Mouse (Mus musculus): Measurements from ENCODE around the gene Hps4. TPM values are rescaled to one million over a fixed set of nuclear protein-coding genes. Genes with fewer than 3 reads are reported as not detected.
"Not testable (repeated sequence)": the region's sequence is repeated elsewhere in the genome, so short reads cannot be mapped to it uniquely, and the experiment has no call there.

The Hps4 gene
- polyA plus RNA-seq, 1 experiment from 2014 or later, result 10.1 TPM

- Histone ChIP-seq H3K79me2 (ENCODE audit: inconsistent target) (no peaks in the 10 kb centered on the region; the same call in 1 of the 2 replicates), H3K4me3 (ENCODE audit: inconsistent target) (no peak overlapping the region), H3K36me3 (ENCODE audit: inconsistent target) (peaks cover 72% of the 10 kb centered on the region), H3K27ac (no peak overlapping the region)
- WGBS (ENCODE audit: missing documents), result 92% methylated on average over 11 of the region's 11 CpGs
Measured at GRCm38 (mm10) chr5:112313222-112313885, 29.5 kb upstream of the Hps4 start.

- Histone ChIP-seq H3K79me2 (ENCODE audit: inconsistent target) (no peaks in the 10 kb centered on the region), H3K27ac (no peak overlapping the region), H3K4me3 (ENCODE audit: inconsistent target) (no peak overlapping the region), H3K36me3 (ENCODE audit: inconsistent target) (peaks cover 41% of the 10 kb centered on the region)
- 93% methylated on average over 5 of the region's 5 CpGs for WGBS (ENCODE audit: missing documents)
Measured at GRCm38 (mm10) chr5:112316468-112316867, 26.4 kb upstream of the Hps4 start.

GRCm38 (mm10) chr5:112317328-112317727, 25.6 kb upstream of the Hps4 start:
- H3K27ac ChIP-seq, result no peak overlapping the region
- H3K36me3 ChIP-seq (ENCODE audit: inconsistent target), result peaks cover 34% of the 10 kb centered on the region
- 25% methylated on average over 5 of the region's 5 CpGs for WGBS (ENCODE audit: missing documents)

GRCm38 (mm10) chr5:112319343-112319742, 23.5 kb upstream of the Hps4 start:
- 80% methylated on average over 2 of the region's 2 CpGs for WGBS (ENCODE audit: missing documents)
- peaks cover 14% of the 10 kb centered on the region; the same call in 1 of the 2 replicates for H3K36me3 ChIP-seq (ENCODE audit: inconsistent target)
- not testable (repeated sequence) for H3K4me3 ChIP-seq (ENCODE audit: inconsistent target); H3K79me2 ChIP-seq (ENCODE audit: inconsistent target); H3K27ac ChIP-seq

More at GRCm38 (mm10) chr5:112317328-112317727, 25.6 kb upstream of the Hps4 start:
- Histone ChIP-seq H3K79me2 (ENCODE audit: inconsistent target) (no peaks in the 10 kb centered on the region), H3K4me3 (ENCODE audit: inconsistent target) (no peak overlapping the region)

- peaks cover 5% of the 10 kb centered on the region; the same call in 1 of the 2 replicates for H3K36me3 ChIP-seq (ENCODE audit: inconsistent target)
- H3K27ac ChIP-seq, result no peak overlapping the region
- no peak overlapping the region for H3K4me3 ChIP-seq (ENCODE audit: inconsistent target)
- 74% methylated on average over 5 of the region's 5 CpGs for WGBS (ENCODE audit: missing documents)
- H3K79me2 ChIP-seq (ENCODE audit: inconsistent target), result no peaks in the 10 kb centered on the region
Measured at GRCm38 (mm10) chr5:112320379-112320778, 22.5 kb upstream of the Hps4 start.

GRCm38 (mm10) chr5:112320936-112321335, 21.9 kb upstream of the Hps4 start:
- Histone ChIP-seq H3K27ac (no peak overlapping the region), H3K36me3 (ENCODE audit: inconsistent target) (no peaks in the 10 kb centered on the region), H3K79me2 (ENCODE audit: inconsistent target) (no peaks in the 10 kb centered on the region), H3K4me3 (ENCODE audit: inconsistent target) (no peak overlapping the region)
- 87% methylated on average over 6 of the region's 6 CpGs for WGBS (ENCODE audit: missing documents)

GRCm38 (mm10) chr5:112321376-112321775, 21.5 kb upstream of the Hps4 start:
- no peak overlapping the region for H3K4me3 ChIP-seq (ENCODE audit: inconsistent target)
- H3K79me2 ChIP-seq (ENCODE audit: inconsistent target), result peaks cover 1% of the 10 kb centered on the region; the same call in 1 of the 2 replicates
- H3K36me3 ChIP-seq (ENCODE audit: inconsistent target), result no peaks in the 10 kb centered on the region
- 95% methylated on average over 4 of the region's 4 CpGs for WGBS (ENCODE audit: missing documents)
- H3K27ac ChIP-seq, result no peak overlapping the region

- 98% methylated on average over 6 of the region's 6 CpGs for WGBS (ENCODE audit: missing documents)
- H3K27ac ChIP-seq, result no peak overlapping the region
- peaks cover 7% of the 10 kb centered on the region; the same call in 1 of the 2 replicates for H3K36me3 ChIP-seq (ENCODE audit: inconsistent target)
- no peak overlapping the region for H3K4me3 ChIP-seq (ENCODE audit: inconsistent target)
- H3K79me2 ChIP-seq (ENCODE audit: inconsistent target), result peaks cover 20% of the 10 kb centered on the region
Measured at GRCm38 (mm10) chr5:112323246-112323645, 19.6 kb upstream of the Hps4 start.

- WGBS (ENCODE audit: missing documents), result 2% methylated on average over 24 of the region's 24 CpGs
Measured at GRCm38 (mm10) chr5:112324637-112325545, 18.0 kb upstream of the Hps4 start.

GRCm38 (mm10) chr5:112325546-112326445, 17.1 kb upstream of the Hps4 start, which contains the start of gene Tfip11:
Tfip11 (plus strand) TSS chr5:112326358.
- H3K36me3 ChIP-seq (ENCODE audit: inconsistent target), result peaks cover 32% of the 10 kb centered on the region
- peak within 1 kb of the TSS; percentile 91 for H3K27ac ChIP-seq
- WGBS (ENCODE audit: missing documents), result 6% methylated on average over 48 of the region's 48 CpGs
- peaks cover 32% of the 10 kb centered on the region for H3K79me2 ChIP-seq (ENCODE audit: inconsistent target)
- H3K4me3 ChIP-seq (ENCODE audit: inconsistent target), result peak within 1 kb of the TSS; percentile 91

More at GRCm38 (mm10) chr5:112324637-112325545, 18.0 kb upstream of the Hps4 start:
- peaks cover 23% of the 10 kb centered on the region for H3K36me3 ChIP-seq (ENCODE audit: inconsistent target)
- H3K4me3 ChIP-seq (ENCODE audit: inconsistent target), result peak overlapping the region; percentile 91
- H3K27ac ChIP-seq, result peak overlapping the region; percentile 91
- H3K79me2 ChIP-seq (ENCODE audit: inconsistent target), result peaks cover 32% of the 10 kb centered on the region

GRCm38 (mm10) chr5:112326446-112327009, 16.4 kb upstream of the Hps4 start:
- Histone ChIP-seq H3K79me2 (ENCODE audit: inconsistent target) (peaks cover 32% of the 10 kb centered on the region), H3K4me3 (ENCODE audit: inconsistent target) (peak overlapping the region; percentile 91), H3K27ac (peak overlapping the region; percentile 39), H3K36me3 (ENCODE audit: inconsistent target) (peaks cover 40% of the 10 kb centered on the region)
- 3% methylated on average over 31 of the region's 33 CpGs for WGBS (ENCODE audit: missing documents)

GRCm38 (mm10) chr5:112327854-112328253, 15.0 kb upstream of the Hps4 start:
- Histone ChIP-seq H3K36me3 (ENCODE audit: inconsistent target) (peaks cover 53% of the 10 kb centered on the region), H3K4me3 (ENCODE audit: inconsistent target) (no peak overlapping the region), H3K79me2 (ENCODE audit: inconsistent target) (peaks cover 32% of the 10 kb centered on the region), H3K27ac (no peak overlapping the region)
- over 99% methylated on average over 15 of the region's 15 CpGs for WGBS (ENCODE audit: missing documents)

GRCm38 (mm10) chr5:112329805-112330564, 12.9 kb upstream of the Hps4 start:
- Histone ChIP-seq H3K36me3 (ENCODE audit: inconsistent target) (peaks cover 73% of the 10 kb centered on the region), H3K79me2 (ENCODE audit: inconsistent target) (peaks cover 32% of the 10 kb centered on the region), H3K27ac (no peak overlapping the region), H3K4me3 (ENCODE audit: inconsistent target) (no peak overlapping the region)
- 94% methylated on average over 14 of the region's 14 CpGs for WGBS (ENCODE audit: missing documents)

Data from macrophage (primary cell).